Mouse (Mus musculus) layer of hippocampus, postnatal 10 days (tissue): ENCODE data around the gene Cfap43. TPM values are rescaled to one million over a fixed set of nuclear protein-coding genes. Genes with fewer than 3 reads are reported as not detected.

Source experiments
- DNase-seq, 2 experiments: peaks; one replicate each; pipeline ENCODE4 v3.0.0; 2021; ENCODE audit warnings: low spot score in 2 of 2
- total RNA-seq, 2 experiments: library from RNA; stranded (reverse); gene quantifications; 2 replicates each; pipeline ENCODE4 v1.2.3; 2021

The Cfap43 gene
- total RNA-seq, 2 experiments from 2014 or later: 2.1 to 4.0 TPM

GRCm38 (mm10) chr19:47915251-47915650, 3.8 kb downstream of the Cfap43 start:
- no peak for DNase-seq

DNA sequence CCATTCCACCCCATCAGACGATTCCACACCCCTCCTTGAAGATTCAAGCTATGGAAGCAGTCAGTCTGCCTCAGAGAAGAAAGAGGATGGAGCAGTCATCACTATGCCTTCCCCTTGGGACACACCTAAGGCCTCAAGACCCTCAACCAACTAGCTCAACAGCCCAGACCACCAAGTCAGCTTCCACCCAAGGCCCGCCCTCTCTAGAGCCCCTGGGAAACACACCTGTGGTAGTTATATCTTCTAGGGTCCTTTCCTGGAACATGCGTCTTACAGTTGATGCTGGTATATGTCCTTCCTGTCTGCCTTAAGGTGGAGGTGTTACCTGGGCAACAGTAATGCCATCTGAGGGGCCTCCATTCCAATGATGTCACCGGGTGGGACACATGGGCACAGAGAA, 4.9 kb downstream of the Cfap43 start:
- no peak for DNase-seq

- DNase-seq: no peak
Measured at GRCm38 (mm10) chr19:47913344-47913743, 5.7 kb downstream of the Cfap43 start.

- DNase-seq: no peak
Measured at GRCm38 (mm10) chr19:47910751-47911150, 8.3 kb downstream of the Cfap43 start.

GRCm38 (mm10) chr19:47910117-47910618, 8.9 kb downstream of the Cfap43 start:
- no peak for DNase-seq

DNA sequence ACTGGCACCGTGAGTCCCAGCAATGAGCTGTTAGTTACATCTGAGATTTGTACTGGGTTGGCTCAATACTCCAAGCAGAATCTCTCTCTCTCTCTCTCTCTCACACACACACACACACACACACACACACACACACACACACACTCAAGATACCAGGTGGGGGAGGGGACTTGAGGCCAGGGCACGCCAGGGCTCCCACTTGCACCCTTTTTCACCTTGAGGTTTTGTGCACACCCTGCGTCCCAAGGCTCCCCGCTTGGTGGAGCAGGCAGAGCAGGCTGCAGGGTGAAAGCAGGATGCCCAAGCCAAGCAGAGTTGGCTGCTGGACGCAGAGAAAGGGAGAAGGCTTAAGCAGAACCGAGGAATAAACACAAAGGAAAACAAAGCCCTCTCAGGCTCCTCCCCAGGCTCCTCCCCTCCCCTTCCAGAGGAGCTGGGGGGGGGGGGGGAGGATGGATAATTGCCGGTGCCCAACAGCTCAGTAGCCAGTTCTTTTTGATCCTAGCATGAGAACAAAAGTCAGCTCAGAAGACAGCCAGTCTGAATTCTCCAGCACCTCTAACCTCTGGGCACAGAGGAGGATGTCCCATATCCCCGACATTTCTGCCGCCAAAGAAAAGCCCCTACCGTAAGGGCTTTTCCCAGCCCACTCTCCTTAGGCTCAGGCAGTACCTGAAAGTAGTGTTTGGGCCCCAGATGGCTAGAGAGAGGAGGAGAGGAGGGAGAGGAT, 9.5 kb downstream of the Cfap43 start:
- no peak for DNase-seq

DNA sequence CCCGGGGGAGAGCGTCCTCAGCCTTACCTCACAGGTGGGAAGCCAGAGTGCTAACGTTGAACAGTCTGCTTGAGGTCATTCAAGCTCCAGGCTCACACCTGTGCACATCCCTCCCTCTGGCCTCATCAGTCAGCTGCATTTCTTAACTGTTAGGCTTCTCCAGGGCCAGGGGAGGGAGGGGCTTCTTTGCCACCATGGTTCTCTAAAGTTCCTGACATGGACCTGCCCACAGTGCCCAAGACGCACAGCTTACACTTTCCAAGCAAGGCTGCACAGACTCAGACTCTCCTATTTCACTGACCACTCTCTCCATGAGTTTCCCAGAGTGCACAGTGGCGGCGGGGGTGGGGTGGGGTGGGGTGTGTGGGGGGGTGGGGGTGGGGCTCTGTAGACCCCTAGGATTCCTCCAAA, 10.1 kb downstream of the Cfap43 start:
- no peak for DNase-seq

GRCm38 (mm10) chr19:47907596-47907995, 11.5 kb downstream of the Cfap43 start:
- no peak for DNase-seq

DNA sequence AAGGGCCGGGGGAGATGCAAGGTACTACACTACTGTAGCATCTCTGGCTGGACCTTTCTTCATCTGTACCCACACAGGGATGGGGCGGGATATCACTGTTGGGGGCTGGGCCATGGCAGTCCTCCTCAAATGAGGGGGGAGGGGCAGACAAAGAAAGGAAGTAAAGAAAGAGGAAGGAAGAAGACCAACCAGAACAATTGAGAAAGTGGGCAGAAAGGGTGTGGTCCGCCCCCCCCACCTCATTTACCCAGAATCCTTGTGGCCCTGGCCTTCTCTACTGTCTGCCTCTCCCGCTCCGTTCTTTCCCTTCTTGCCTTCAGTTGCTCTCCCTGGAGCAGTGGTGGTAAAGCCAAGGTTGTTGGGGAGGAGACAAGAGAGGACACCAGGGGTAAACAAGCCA, 13.5 kb downstream of the Cfap43 start:
- DNase-seq: no peak

DNA sequence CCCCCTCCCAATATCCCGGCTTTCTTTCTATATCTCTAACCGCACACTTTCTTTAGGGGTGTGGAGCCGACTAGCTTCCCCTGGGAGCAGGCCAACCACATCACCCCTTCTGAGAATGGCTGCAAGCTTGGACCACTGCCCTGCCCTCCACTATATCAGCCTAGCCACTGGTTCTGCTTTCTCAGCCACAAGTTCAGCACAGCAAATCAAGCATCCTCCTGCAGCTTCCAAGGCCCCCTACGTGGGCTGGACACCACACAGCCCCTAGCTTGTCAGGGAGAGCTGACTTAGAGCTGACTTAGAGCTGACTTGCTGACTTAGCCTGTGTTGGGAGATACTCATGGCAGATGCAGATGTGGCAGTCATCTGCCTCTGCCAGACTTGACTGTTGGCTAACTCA, 14.0 kb downstream of the Cfap43 start:
- DNase-seq: no peak

- DNase-seq: no peak
Measured at GRCm38 (mm10) chr19:47903679-47904078, 15.4 kb downstream of the Cfap43 start.

GRCm38 (mm10) chr19:47902316-47903201, 16.5 kb downstream of the Cfap43 start:
- DNase-seq: no peak

- no peak for DNase-seq
Measured at GRCm38 (mm10) chr19:47900558-47900957, 18.5 kb downstream of the Cfap43 start.

DNA sequence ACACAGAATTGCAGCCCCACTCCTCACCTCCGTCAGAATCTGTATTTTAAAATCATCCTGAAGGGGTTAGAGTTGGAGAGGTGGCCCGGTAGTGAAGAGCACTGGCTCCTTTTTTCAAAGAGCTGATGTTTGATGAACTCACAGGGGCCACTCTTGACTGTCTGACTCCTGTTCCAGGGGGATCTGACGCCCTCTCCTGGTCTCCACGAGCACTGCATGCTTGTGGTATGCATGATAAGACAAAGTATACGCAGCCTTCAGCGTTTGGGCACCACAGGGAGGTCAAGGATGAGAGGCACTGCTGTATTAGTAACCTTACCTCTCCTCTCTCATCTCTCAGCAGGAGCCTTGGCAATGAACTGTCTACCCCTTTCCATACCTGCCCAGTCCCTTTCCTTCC, 19.1 kb downstream of the Cfap43 start:
- no peak for DNase-seq

- no peak for DNase-seq
Measured at GRCm38 (mm10) chr19:47898472-47899079, 20.5 kb downstream of the Cfap43 start.

- no peak for DNase-seq
Measured at GRCm38 (mm10) chr19:47893092-47893491, 26.0 kb downstream of the Cfap43 start.

GRCm38 (mm10) chr19:47891562-47892312, 27.4 kb downstream of the Cfap43 start:
- no peak for DNase-seq

GRCm38 (mm10) chr19:47890489-47891130, 28.5 kb downstream of the Cfap43 start:
- no peak for DNase-seq

- no peak for DNase-seq
Measured at GRCm38 (mm10) chr19:47888037-47888436, 31.1 kb downstream of the Cfap43 start.

- DNase-seq: peak; percentile 53 to 54
Measured at GRCm38 (mm10) chr19:47887417-47887816, 31.7 kb downstream of the Cfap43 start.

- no peak for DNase-seq
Measured at GRCm38 (mm10) chr19:47886617-47887016, 32.5 kb downstream of the Cfap43 start.
